19 mouse cellular contexts compared by ENCODE assay signal in genomic region chr13:49064257-49064656, GRCm38 (mm10).
"Had no signal": no experiment of that assay in that cellular context is flagged by ENCODE, and none has a peak within 500 bp of the region (broad histone marks: within the 10 kb centered on the region; RNA-seq: fewer than 3 reads in every experiment).

No protein-coding gene starts in this region.

- H3K4me2 ChIP-seq: lung, embryonic 14.5 days; midbrain, embryonic 12.5 days; neural tube, embryonic 13.5 days; neural tube, embryonic 15.5 days had no signal

- H3K27me3 ChIP-seq: midbrain, embryonic 12.5 days; neural tube, embryonic 13.5 days; neural tube, embryonic 15.5 days had no signal

- H3K4me3 ChIP-seq: midbrain, embryonic 10.5 days; midbrain, embryonic 12.5 days; myocyte; neural tube, embryonic 13.5 days; neural tube, embryonic 15.5 days had no signal

- ATAC-seq: midbrain, embryonic 16.5 days had no signal

- H3K9ac ChIP-seq: lung, embryonic 14.5 days; midbrain, embryonic 12.5 days; neural tube, embryonic 13.5 days; neural tube, embryonic 15.5 days had no signal

- DNase-seq: lung, adult 18-20 months; lung, embryonic 14.5 days; lung, postnatal 10 days; lung, postnatal 4 days; midbrain, embryonic 14.5 days; retina, postnatal 1 day; right cerebral cortex, adult 18-20 months; right cerebral cortex, postnatal 25 days; right cerebral cortex, postnatal 4 days; spleen, adult 18-20 months; thymus, adult 18-20 months; thymus, postnatal 14 days; thymus, postnatal 36 days had no signal

- H3K27ac ChIP-seq: midbrain, embryonic 10.5 days; midbrain, embryonic 12.5 days; neural tube, embryonic 13.5 days; neural tube, embryonic 15.5 days had no signal

- H3K4me1 ChIP-seq: midbrain, embryonic 10.5 days; midbrain, embryonic 12.5 days; neural tube, embryonic 13.5 days; neural tube, embryonic 15.5 days had no signal

- H3K9me3 ChIP-seq: midbrain, embryonic 10.5 days; midbrain, embryonic 12.5 days; neural tube, embryonic 13.5 days; neural tube, embryonic 15.5 days had no signal
